Mouse (Mus musculus): ENCODE results near the gene Mtif3.
A peak's percentile ranks its signal among the peaks of the same experiment; 100 is the strongest.

The Mtif3 gene

GRCm38 (mm10) chr5:146963118-146963936 is at the start of gene Mtif3:
Gene Mtif3, minus strand, starts transcription at chr5:146963800.
- DNase-seq (ENCODE audit: low read depth, low spot score) = peak; percentile 64

- no peak for DNase-seq (ENCODE audit: low read depth, low spot score)
Observed at GRCm38 (mm10) chr5:147011333-147011732, 47.7 kb upstream of the Mtif3 start.

GRCm38 (mm10) chr5:147003303-147003702 is 39.7 kb upstream of the Mtif3 start:
- DNase-seq (ENCODE audit: low read depth, low spot score) = no peak

- DNase-seq (ENCODE audit: low read depth, low spot score) = no peak
Observed at GRCm38 (mm10) chr5:147001312-147001711, 37.7 kb upstream of the Mtif3 start.

GRCm38 (mm10) chr5:146998802-146999201 is 35.2 kb upstream of the Mtif3 start:
- no peak for DNase-seq (ENCODE audit: low read depth, low spot score)

- no peak for DNase-seq (ENCODE audit: low read depth, low spot score)
Observed at GRCm38 (mm10) chr5:146996812-146997211, 33.2 kb upstream of the Mtif3 start.

GRCm38 (mm10) chr5:146994973-146995372 is 31.4 kb upstream of the Mtif3 start:
- no peak for DNase-seq (ENCODE audit: low read depth, low spot score)

- no peak for DNase-seq (ENCODE audit: low read depth, low spot score)
Observed at GRCm38 (mm10) chr5:146993509-146993908, 29.9 kb upstream of the Mtif3 start.

- DNase-seq (ENCODE audit: low read depth, low spot score) = no peak
Observed at GRCm38 (mm10) chr5:146989051-146989450, 25.5 kb upstream of the Mtif3 start.

GRCm38 (mm10) chr5:146987588-146987987 is 24.0 kb upstream of the Mtif3 start:
- no peak for DNase-seq (ENCODE audit: low read depth, low spot score)

GRCm38 (mm10) chr5:146985725-146986433 is 22.3 kb upstream of the Mtif3 start:
- no peak for DNase-seq (ENCODE audit: low read depth, low spot score)

- DNase-seq (ENCODE audit: low read depth, low spot score) = peak; percentile 17
Observed at GRCm38 (mm10) chr5:146983216-146983615, 19.6 kb upstream of the Mtif3 start.

GRCm38 (mm10) chr5:146981376-146981775 is 17.8 kb upstream of the Mtif3 start:
- no peak for DNase-seq (ENCODE audit: low read depth, low spot score)

- no peak for DNase-seq (ENCODE audit: low read depth, low spot score)
Observed at GRCm38 (mm10) chr5:146974781-146975123, 11.2 kb upstream of the Mtif3 start.

GRCm38 (mm10) chr5:146973858-146974780 is 10.5 kb upstream of the Mtif3 start:
- no peak for DNase-seq (ENCODE audit: low read depth, low spot score)

- no peak for DNase-seq (ENCODE audit: low read depth, low spot score)
Observed at GRCm38 (mm10) chr5:146973353-146973752, 9.8 kb upstream of the Mtif3 start.

GRCm38 (mm10) chr5:146971776-146972561 is 8.4 kb upstream of the Mtif3 start:
- no peak for DNase-seq (ENCODE audit: low read depth, low spot score)

- no peak for DNase-seq (ENCODE audit: low read depth, low spot score)
Observed at GRCm38 (mm10) chr5:146968695-146969393, 5.2 kb upstream of the Mtif3 start.

GRCm38 (mm10) chr5:146963937-146964278 is 308 bp upstream of the Mtif3 start:
- no peak for DNase-seq (ENCODE audit: low read depth, low spot score)

- DNase-seq (ENCODE audit: low read depth, low spot score) = no peak
Observed at GRCm38 (mm10) chr5:146956678-146957077, 6.9 kb downstream of the Mtif3 start.

GRCm38 (mm10) chr5:146955651-146956050 is 7.9 kb downstream of the Mtif3 start:
- DNase-seq (ENCODE audit: low read depth, low spot score) = no peak

All from c-Kit-negative CD71-positive TER-119-positive erythroid progenitor cells, embryonic 14.5 days (primary cell).